Mouse (Mus musculus) cerebellum, adult 11-12 months (tissue): Measurements from ENCODE around the gene Abi1.

Source experiments
- DNase-seq: peaks from one replicate; pipeline ENCODE4 v3.0.0; 2022

Abi1 gene

GRCm38 (mm10) chr2:23040001-23040646, at the start of gene Abi1:
TSS of gene Abi1 (minus strand) at chr2:23040241.
- DNase-seq: peak; percentile 93

- DNase-seq: no peak
Measured at GRCm38 (mm10) chr2:23084540-23084939, 44.5 kb upstream of the Abi1 start.

GRCm38 (mm10) chr2:23078588-23078987, 38.5 kb upstream of the Abi1 start:
- no peak for DNase-seq

GRCm38 (mm10) chr2:23077693-23078092, 37.7 kb upstream of the Abi1 start:
- no peak for DNase-seq

- DNase-seq: no peak
Measured at GRCm38 (mm10) chr2:23076783-23077182, 36.7 kb upstream of the Abi1 start.

GRCm38 (mm10) chr2:23075846-23076245, 35.8 kb upstream of the Abi1 start:
- DNase-seq: no peak

GRCm38 (mm10) chr2:23071406-23071805, 31.4 kb upstream of the Abi1 start:
- no peak for DNase-seq

- peak; percentile 22 for DNase-seq
Measured at GRCm38 (mm10) chr2:23070491-23070890, 30.4 kb upstream of the Abi1 start.

- peak; percentile 95 for DNase-seq
Measured at GRCm38 (mm10) chr2:23068894-23069744, 29.1 kb upstream of the Abi1 start.

- DNase-seq: no peak
Measured at GRCm38 (mm10) chr2:23068370-23068737, 28.3 kb upstream of the Abi1 start.

GRCm38 (mm10) chr2:23067552-23068369, 27.7 kb upstream of the Abi1 start, which contains the start of gene Acbd5:
TSS of gene Acbd5 (plus strand) at chr2:23068167.
- peak; percentile 96 for DNase-seq

- DNase-seq: no peak
Measured at GRCm38 (mm10) chr2:23052523-23052922, 12.5 kb upstream of the Abi1 start.

GRCm38 (mm10) chr2:23051890-23052289, 11.8 kb upstream of the Abi1 start:
- no peak for DNase-seq

GRCm38 (mm10) chr2:23048006-23048405, 8.0 kb upstream of the Abi1 start:
- no peak for DNase-seq

GRCm38 (mm10) chr2:23045703-23046102, 5.7 kb upstream of the Abi1 start:
- DNase-seq: no peak

GRCm38 (mm10) chr2:23042189-23042588, 2.1 kb upstream of the Abi1 start:
- DNase-seq: no peak

- DNase-seq: no peak
Measured at GRCm38 (mm10) chr2:23041457-23041856, 1.4 kb upstream of the Abi1 start.

- DNase-seq: peak; percentile 36
Measured at GRCm38 (mm10) chr2:23040690-23041089, 649 bp upstream of the Abi1 start.

GRCm38 (mm10) chr2:23039082-23040000, 700 bp downstream of the Abi1 start:
- peak; percentile 67 for DNase-seq

GRCm38 (mm10) chr2:23035467-23035866, 4.6 kb downstream of the Abi1 start:
- DNase-seq: no peak

GRCm38 (mm10) chr2:23034692-23035435, 5.2 kb downstream of the Abi1 start:
- DNase-seq: no peak
